Mouse (Mus musculus): ENCODE results near the gene Adgrl1.
"Not testable (repeated sequence)": the region's sequence is repeated elsewhere in the genome, so short reads cannot be mapped to it uniquely, and the experiment has no call there.

GRCm38 (mm10) chr8:83983222-83983621, 83.3 kb downstream of the Adgrl1 start:
- peak in 1 of 3 experiments; percentile 41; a peak in 2 of 6 replicates for TF ChIP-seq CTCF (IDR thresholded peaks at IDR 0.05 in 2 of 3, conservative IDR thresholded peaks at IDR 0.05 in 1 of 3; ENCODE audit: control insufficient read depth in 1 of 3, insufficient read depth in 1 of 3, low read depth in 2 of 3, low read length in 3 of 3, poor library complexity in 1 of 3, severe bottlenecking in 1 of 3)
- not testable (repeated sequence) for TF ChIP-seq TBP (IDR thresholded peaks at IDR 0.05; ENCODE audit: low read depth, low read length); MAFK (IDR thresholded peaks at IDR 0.05; ENCODE audit: borderline replicate concordance, low read depth, low read length); MEF2A (IDR thresholded peaks at IDR 0.05; ENCODE audit: extremely low read depth, insufficient replicate concordance, low read depth, low read length, poor library complexity, severe bottlenecking); GABPA (IDR thresholded peaks at IDR 0.05; ENCODE audit: low read depth, low read length); NELFE (IDR thresholded peaks at IDR 0.05; ENCODE audit: low read depth, low read length); UBTF (IDR thresholded peaks at IDR 0.05; ENCODE audit: borderline replicate concordance, insufficient read depth, low read depth, low read length); SIN3A (IDR thresholded peaks at IDR 0.05; ENCODE audit: low read length); POLR2A (IDR thresholded peaks at IDR 0.05; ENCODE audit: control insufficient read depth in 1 of 2, insufficient read depth in 1 of 2, low read depth in 1 of 2, low read length in 2 of 2, poor library complexity in 1 of 2)

Measured in MEL (cell line).